Mouse (Mus musculus): ENCODE data around the gene Gm4792. TPM values are rescaled to one million over a fixed set of nuclear protein-coding genes. Genes with fewer than 3 reads are reported as not detected.

Gm4792 gene
- polyA plus RNA-seq, 1 experiment from 2014 or later = not detected

GRCm38 (mm10) chr10:94341501-94341900 lies 43.0 kb upstream of the Gm4792 start:
- DNase-seq (ENCODE audit: low spot score) (no peak), ATAC-seq (replicated peaks; ENCODE audit: insufficient number of reproducible peaks, low FRiP score, low TSS enrichment, low read depth) (no peak)
- WGBS = 70% methylated on average over 17 of the region's 17 CpGs
- Histone ChIP-seq H3K27ac (replicated peaks; ENCODE audit: low read depth, low read length) (no peak overlapping the region), H3K4me2 (ENCODE audit: low read depth, low read length) (no peak overlapping the region), H3K4me1 (ENCODE audit: control insufficient read depth, insufficient read depth, low read length) (no peaks in the 10 kb centered on the region), H3K27me3 (ENCODE audit: control insufficient read depth, insufficient read depth, low read length) (no peaks in the 10 kb centered on the region), H3K9me3 (replicated peaks; ENCODE audit: control insufficient read depth, low read length) (no peaks in the 10 kb centered on the region), H3K36me3 (replicated peaks; ENCODE audit: control insufficient read depth, insufficient read depth, low read depth, low read length) (no peaks in the 10 kb centered on the region), H3K4me3 (ENCODE audit: low read depth, low read length) (no peak overlapping the region), H3K9ac (replicated peaks; ENCODE audit: low read length) (no peak overlapping the region)

- Histone ChIP-seq H3K4me1 (ENCODE audit: control insufficient read depth, insufficient read depth, low read length) (no peaks in the 10 kb centered on the region), H3K36me3 (replicated peaks; ENCODE audit: control insufficient read depth, insufficient read depth, low read depth, low read length) (no peaks in the 10 kb centered on the region), H3K4me2 (ENCODE audit: low read depth, low read length) (no peak overlapping the region), H3K4me3 (ENCODE audit: low read depth, low read length) (no peak overlapping the region), H3K9me3 (replicated peaks; ENCODE audit: control insufficient read depth, low read length) (no peaks in the 10 kb centered on the region), H3K27ac (replicated peaks; ENCODE audit: low read depth, low read length) (no peak overlapping the region), H3K27me3 (ENCODE audit: control insufficient read depth, insufficient read depth, low read length) (no peaks in the 10 kb centered on the region), H3K9ac (replicated peaks; ENCODE audit: low read length) (no peak overlapping the region)
- ATAC-seq (replicated peaks; ENCODE audit: insufficient number of reproducible peaks, low FRiP score, low TSS enrichment, low read depth) (no peak), DNase-seq (ENCODE audit: low spot score) (no peak)
- 96% methylated on average over 6 of the region's 6 CpGs for WGBS
These were observed 37.6 kb upstream of the Gm4792 start for GRCm38 (mm10) chr10:94336071-94336470.

GRCm38 (mm10) chr10:94335047-94335446 lies 36.5 kb upstream of the Gm4792 start:
- Histone ChIP-seq H3K27ac (replicated peaks; ENCODE audit: low read depth, low read length) (no peak overlapping the region), H3K4me3 (ENCODE audit: low read depth, low read length) (no peak overlapping the region), H3K9ac (replicated peaks; ENCODE audit: low read length) (no peak overlapping the region), H3K4me2 (ENCODE audit: low read depth, low read length) (no peak overlapping the region), H3K36me3 (replicated peaks; ENCODE audit: control insufficient read depth, insufficient read depth, low read depth, low read length) (no peaks in the 10 kb centered on the region), H3K4me1 (ENCODE audit: control insufficient read depth, insufficient read depth, low read length) (no peaks in the 10 kb centered on the region), H3K27me3 (ENCODE audit: control insufficient read depth, insufficient read depth, low read length) (no peaks in the 10 kb centered on the region), H3K9me3 (replicated peaks; ENCODE audit: control insufficient read depth, low read length) (no peaks in the 10 kb centered on the region)
- WGBS = 77% methylated on average over 10 of the region's 10 CpGs
- ATAC-seq (replicated peaks; ENCODE audit: insufficient number of reproducible peaks, low FRiP score, low TSS enrichment, low read depth) = no peak
- DNase-seq (ENCODE audit: low spot score) = no peak

GRCm38 (mm10) chr10:94333328-94333727 lies 34.8 kb upstream of the Gm4792 start:
- H3K4me3 ChIP-seq (ENCODE audit: low read depth, low read length) = no peak overlapping the region
- H3K27ac ChIP-seq (replicated peaks; ENCODE audit: low read depth, low read length) = no peak overlapping the region
- no peaks in the 10 kb centered on the region for H3K9me3 ChIP-seq (replicated peaks; ENCODE audit: control insufficient read depth, low read length)
- ATAC-seq (replicated peaks; ENCODE audit: insufficient number of reproducible peaks, low FRiP score, low TSS enrichment, low read depth) = no peak
- no peak overlapping the region for H3K4me2 ChIP-seq (ENCODE audit: low read depth, low read length)
- no peaks in the 10 kb centered on the region for H3K36me3 ChIP-seq (replicated peaks; ENCODE audit: control insufficient read depth, insufficient read depth, low read depth, low read length)
- no peak overlapping the region for H3K9ac ChIP-seq (replicated peaks; ENCODE audit: low read length)
- DNase-seq (ENCODE audit: low spot score) = no peak
- H3K4me1 ChIP-seq (ENCODE audit: control insufficient read depth, insufficient read depth, low read length) = no peaks in the 10 kb centered on the region
- WGBS = 81% methylated on average over 8 of the region's 8 CpGs
- H3K27me3 ChIP-seq (ENCODE audit: control insufficient read depth, insufficient read depth, low read length) = no peaks in the 10 kb centered on the region

GRCm38 (mm10) chr10:94332358-94333137 lies 34.0 kb upstream of the Gm4792 start:
- DNase-seq (ENCODE audit: low spot score) = no peak
- WGBS = 82% methylated on average over 16 of the region's 16 CpGs
- H3K36me3 ChIP-seq (replicated peaks; ENCODE audit: control insufficient read depth, insufficient read depth, low read depth, low read length) = no peaks in the 10 kb centered on the region

GRCm38 (mm10) chr10:94329962-94330361 lies 31.5 kb upstream of the Gm4792 start:
- Histone ChIP-seq H3K4me2 (ENCODE audit: low read depth, low read length) (no peak overlapping the region), H3K27ac (replicated peaks; ENCODE audit: low read depth, low read length) (no peak overlapping the region), H3K9me3 (replicated peaks; ENCODE audit: control insufficient read depth, low read length) (no peaks in the 10 kb centered on the region), H3K36me3 (replicated peaks; ENCODE audit: control insufficient read depth, insufficient read depth, low read depth, low read length) (no peaks in the 10 kb centered on the region), H3K4me3 (ENCODE audit: low read depth, low read length) (no peak overlapping the region), H3K9ac (replicated peaks; ENCODE audit: low read length) (no peak overlapping the region), H3K27me3 (ENCODE audit: control insufficient read depth, insufficient read depth, low read length) (no peaks in the 10 kb centered on the region), H3K4me1 (ENCODE audit: control insufficient read depth, insufficient read depth, low read length) (no peaks in the 10 kb centered on the region)
- DNase-seq (ENCODE audit: low spot score) (no peak), ATAC-seq (replicated peaks; ENCODE audit: insufficient number of reproducible peaks, low FRiP score, low TSS enrichment, low read depth) (no peak)
- 64% methylated on average over 5 of the region's 5 CpGs for WGBS

More at GRCm38 (mm10) chr10:94332358-94333137, 34.0 kb upstream of the Gm4792 start:
- Histone ChIP-seq H3K27me3 (ENCODE audit: control insufficient read depth, insufficient read depth, low read length) (no peaks in the 10 kb centered on the region), H3K4me1 (ENCODE audit: control insufficient read depth, insufficient read depth, low read length) (no peaks in the 10 kb centered on the region), H3K9ac (replicated peaks; ENCODE audit: low read length) (no peak overlapping the region), H3K4me3 (ENCODE audit: low read depth, low read length) (no peak overlapping the region), H3K9me3 (replicated peaks; ENCODE audit: control insufficient read depth, low read length) (no peaks in the 10 kb centered on the region), H3K27ac (replicated peaks; ENCODE audit: low read depth, low read length) (no peak overlapping the region), H3K4me2 (ENCODE audit: low read depth, low read length) (no peak overlapping the region)
- no peak for ATAC-seq (replicated peaks; ENCODE audit: insufficient number of reproducible peaks, low FRiP score, low TSS enrichment, low read depth)

GRCm38 (mm10) chr10:94318574-94318973 lies 20.1 kb upstream of the Gm4792 start:
- H3K36me3 ChIP-seq (replicated peaks; ENCODE audit: control insufficient read depth, insufficient read depth, low read depth, low read length) = no peaks in the 10 kb centered on the region
- no peak overlapping the region for H3K9ac ChIP-seq (replicated peaks; ENCODE audit: low read length)
- no peaks in the 10 kb centered on the region for H3K27me3 ChIP-seq (ENCODE audit: control insufficient read depth, insufficient read depth, low read length)
- H3K27ac ChIP-seq (replicated peaks; ENCODE audit: low read depth, low read length) = no peak overlapping the region
- no peak for ATAC-seq (replicated peaks; ENCODE audit: insufficient number of reproducible peaks, low FRiP score, low TSS enrichment, low read depth)
- H3K4me3 ChIP-seq (ENCODE audit: low read depth, low read length) = no peak overlapping the region
- no peaks in the 10 kb centered on the region for H3K9me3 ChIP-seq (replicated peaks; ENCODE audit: control insufficient read depth, low read length)
- no peak overlapping the region for H3K4me2 ChIP-seq (ENCODE audit: low read depth, low read length)
- WGBS = 41% methylated on average over 4 of the region's 4 CpGs
- DNase-seq (ENCODE audit: low spot score) = no peak
- no peaks in the 10 kb centered on the region for H3K4me1 ChIP-seq (ENCODE audit: control insufficient read depth, insufficient read depth, low read length)

- Histone ChIP-seq H3K9me3 (replicated peaks; ENCODE audit: control insufficient read depth, low read length) (no peaks in the 10 kb centered on the region), H3K9ac (replicated peaks; ENCODE audit: low read length) (no peak overlapping the region), H3K36me3 (replicated peaks; ENCODE audit: control insufficient read depth, insufficient read depth, low read depth, low read length) (no peaks in the 10 kb centered on the region), H3K4me1 (ENCODE audit: control insufficient read depth, insufficient read depth, low read length) (no peaks in the 10 kb centered on the region), H3K4me2 (ENCODE audit: low read depth, low read length) (no peak overlapping the region), H3K4me3 (ENCODE audit: low read depth, low read length) (no peak overlapping the region), H3K27ac (replicated peaks; ENCODE audit: low read depth, low read length) (no peak overlapping the region), H3K27me3 (ENCODE audit: control insufficient read depth, insufficient read depth, low read length) (peaks cover 6% of the 10 kb centered on the region)
- DNase-seq (ENCODE audit: low spot score) (no peak), ATAC-seq (replicated peaks; ENCODE audit: insufficient number of reproducible peaks, low FRiP score, low TSS enrichment, low read depth) (no peak)
- 78% methylated on average over 4 of the region's 4 CpGs for WGBS
These were observed 14.6 kb upstream of the Gm4792 start for GRCm38 (mm10) chr10:94313146-94313545.

Data from embryonic facial prominence, embryonic 11.5 days (tissue).